Mouse (Mus musculus): ENCODE results near the gene Gpr35.

Gene Gpr35

GRCm38 (mm10) chr1:92950607-92951006 is at the start of gene Gpr35:
Gpr35 (plus strand) TSS chr1:92950865.
- DNase-seq, result no peak

GRCm38 (mm10) chr1:92902786-92903185 is 47.9 kb upstream of the Gpr35 start, which contains the start of gene Ankmy1:
Ankmy1 (minus strand) TSS chr1:92902906.
- peak; percentile 69 for DNase-seq

- no peak for DNase-seq
These were observed 47.0 kb upstream of the Gpr35 start for GRCm38 (mm10) chr1:92903627-92904026.

GRCm38 (mm10) chr1:92905703-92906310 is 44.9 kb upstream of the Gpr35 start:
- DNase-seq, result no peak

- peak; percentile 92 for DNase-seq
These were observed 43.7 kb upstream of the Gpr35 start, which contains the start of gene Dusp28 for GRCm38 (mm10) chr1:92906779-92907631. Dusp28 (plus strand) TSS chr1:92906981.

- DNase-seq, result no peak
These were observed 42.9 kb upstream of the Gpr35 start for GRCm38 (mm10) chr1:92907632-92908360.

GRCm38 (mm10) chr1:92908664-92909063 is 42.0 kb upstream of the Gpr35 start:
- DNase-seq, result no peak

GRCm38 (mm10) chr1:92909068-92909467 is 41.6 kb upstream of the Gpr35 start:
- no peak for DNase-seq

GRCm38 (mm10) chr1:92910239-92910885 is 40.3 kb upstream of the Gpr35 start, which contains the start of gene Rnpepl1:
Rnpepl1 (plus strand) TSS chr1:92910783.
- DNase-seq, result peak; percentile 85

- DNase-seq, result peak; percentile 71
These were observed 39.5 kb upstream of the Gpr35 start for GRCm38 (mm10) chr1:92910925-92911720.

- DNase-seq, result peak; percentile 31
These were observed 38.9 kb upstream of the Gpr35 start for GRCm38 (mm10) chr1:92911721-92912138.

- no peak for DNase-seq
These were observed 38.4 kb upstream of the Gpr35 start for GRCm38 (mm10) chr1:92912286-92912685.

GRCm38 (mm10) chr1:92914239-92914638 is 36.4 kb upstream of the Gpr35 start:
- no peak for DNase-seq

- DNase-seq, result no peak
These were observed 35.7 kb upstream of the Gpr35 start for GRCm38 (mm10) chr1:92914993-92915392.

GRCm38 (mm10) chr1:92916725-92917124 is 33.9 kb upstream of the Gpr35 start:
- DNase-seq, result no peak

GRCm38 (mm10) chr1:92919151-92919550 is 31.5 kb upstream of the Gpr35 start:
- DNase-seq, result no peak

GRCm38 (mm10) chr1:92919775-92920174 is 30.9 kb upstream of the Gpr35 start:
- no peak for DNase-seq

- DNase-seq, result no peak
These were observed 30.0 kb upstream of the Gpr35 start for GRCm38 (mm10) chr1:92920474-92921200.

- no peak for DNase-seq
These were observed 29.2 kb upstream of the Gpr35 start for GRCm38 (mm10) chr1:92921496-92921895.

- DNase-seq, result peak; percentile 73
These were observed 20.4 kb upstream of the Gpr35 start for GRCm38 (mm10) chr1:92930171-92930706.

GRCm38 (mm10) chr1:92933611-92934010 is 17.1 kb upstream of the Gpr35 start:
- no peak for DNase-seq
